Mouse (Mus musculus): ENCODE results near the gene Scaf11. TPM values are rescaled to one million over a fixed set of nuclear protein-coding genes. Genes with fewer than 3 reads are reported as not detected.

Scaf11 gene
- polyA plus RNA-seq (2021; fragmentation: Nextera tagmentation) = 19.3 and 19.7 TPM in 2 replicates
- long read RNA-seq, experiment 1, full-length matches to known transcripts = 1 of 77 reads
- long read RNA-seq, experiment 1, partial matches to known transcripts = 45 of 77 reads
- long read RNA-seq, experiment 1, other reads (novel, unspliced or antisense) = 31 of 77 reads
- long read RNA-seq, experiment 2, full-length matches to known transcripts = 4 of 215 reads
- long read RNA-seq, experiment 2, partial matches to known transcripts = 181 of 215 reads
- long read RNA-seq, experiment 2, other reads (novel, unspliced or antisense) = 30 of 215 reads

DNA sequence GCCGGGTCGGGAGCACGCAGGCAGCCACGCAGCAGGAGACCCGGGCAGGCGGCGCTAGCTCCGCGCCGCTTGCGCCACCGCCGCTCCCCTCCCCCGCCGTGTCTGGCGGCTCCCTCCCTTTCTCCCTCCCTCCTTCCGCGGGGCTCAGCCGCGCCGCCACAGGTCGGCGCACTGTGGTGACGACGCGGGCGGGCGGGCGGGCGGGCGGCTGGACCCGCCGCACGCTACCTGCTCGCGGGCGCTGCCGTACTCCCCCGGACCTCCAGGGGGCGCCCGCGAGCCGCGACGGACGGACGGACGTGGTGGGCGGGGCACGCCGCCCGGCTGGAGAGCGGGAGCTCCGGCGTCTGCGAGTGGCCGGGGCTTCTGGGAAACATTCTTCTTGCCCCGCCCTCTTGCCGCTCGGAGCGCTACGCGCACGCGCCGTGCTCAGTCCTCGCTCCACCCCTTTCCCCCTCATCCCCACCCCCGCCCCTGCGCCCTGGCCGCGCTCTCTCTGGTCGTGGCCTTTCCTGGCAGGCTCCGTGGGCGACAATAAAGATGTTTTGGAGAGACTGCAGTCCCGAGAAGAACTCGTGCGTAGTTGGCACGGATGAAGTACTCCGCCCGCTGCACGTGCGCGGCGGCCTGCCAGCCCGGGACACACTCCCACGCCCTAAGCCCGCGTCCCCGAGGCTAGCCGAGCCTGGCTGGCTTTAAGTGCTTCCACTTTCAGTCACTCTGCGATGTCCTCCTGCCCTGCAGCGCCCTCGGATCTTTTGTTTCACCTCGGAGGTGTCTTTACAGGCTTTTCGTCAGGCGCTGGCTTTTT, at the start of gene Scaf11:
TSS of gene Scaf11 (minus strand) at position 114 of the 811 bp plus-strand sequence.

Small RNAs within 50 kb of the gene (microRNA-seq; reads per million reads assigned to microRNA genes)
- gene Gm25397 = not detected

Other genes with a start within 250 kb of the Scaf11 start
- gene Arid2, start 173.3 kb downstream of the Scaf11 start, polyA plus RNA-seq (2021; fragmentation: Nextera tagmentation) = 3.9 and 4.3 TPM in 2 replicates
- 53.9 and 56.3 TPM in 2 replicates for gene Slc38a1, start 182.1 kb upstream of the Scaf11 start, polyA plus RNA-seq (2021; fragmentation: Nextera tagmentation)
- gene Slc38a2, start 238.9 kb upstream of the Scaf11 start, polyA plus RNA-seq (2021; fragmentation: Nextera tagmentation) = 14.4 and 14.8 TPM in 2 replicates